In the genomic region with DNA sequence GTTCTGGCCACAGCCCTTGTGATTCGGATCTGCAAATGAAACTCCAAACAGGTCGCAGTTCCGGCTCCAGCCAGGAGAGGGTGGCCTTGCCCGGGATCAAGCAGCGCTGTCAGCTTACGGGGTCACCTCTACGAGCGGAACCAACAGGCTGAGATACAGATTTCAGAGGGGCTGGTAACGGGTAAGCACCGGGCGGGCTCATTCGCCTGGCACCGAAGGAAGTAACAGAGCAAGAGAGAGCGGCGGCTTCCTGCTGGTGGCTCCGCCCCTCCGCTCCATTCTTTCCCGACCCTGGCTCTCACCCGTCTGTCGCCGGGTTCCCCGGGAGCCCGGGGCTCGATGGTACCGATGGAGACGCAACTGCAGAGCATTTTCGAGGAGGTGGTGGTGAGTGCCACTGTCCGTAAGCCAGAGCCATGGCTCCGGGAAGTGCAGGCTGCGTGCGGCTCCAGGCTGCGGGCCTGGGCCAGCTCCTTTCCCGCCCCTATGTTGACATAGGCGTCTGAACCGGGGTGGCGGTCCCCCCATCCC, we compare ENCODE assay signal across 8 mouse cellular contexts. TPM values are rescaled to one million over a fixed set of nuclear protein-coding genes. Genes with fewer than 3 reads are reported as not detected.
DNase-seq lines count a peak whose midpoint lies in the region; ATAC-seq and TF ChIP-seq lines count a peak whose summit lies in the region.

TSS of gene Med23 (plus strand) at position 227 of the 531 bp plus-strand sequence.

- H3K4me3 ChIP-seq in hindbrain, embryonic 10.5 days: peak within 1 kb of the TSS; percentile 90
- peak within 1 kb of the TSS; percentile 86 for H3K4me3 ChIP-seq in lung, postnatal 0 days (ENCODE audit: low read depth, low read length)

- 0 out of 2 replicates have a peak, but pooled peaks have one; percentile 17 for TF ChIP-seq EP300 in lung, postnatal 0 days (IDR thresholded peaks at IDR 0.05)

- WGBS in hindbrain, embryonic 10.5 days: under 1% methylated on average over 36 of the region's 36 CpGs
- under 1% methylated on average over 36 of the region's 36 CpGs for WGBS in lung, postnatal 0 days

- H3K36me3 ChIP-seq in hindbrain, embryonic 10.5 days: peaks cover 39% of the 10 kb centered on the region
- peaks cover 8% of the 10 kb centered on the region; the same call in 1 of the 2 replicates for H3K36me3 ChIP-seq in lung, postnatal 0 days (ENCODE audit: insufficient read depth, low read length)

- peak; percentile 100 for ATAC-seq in frontal cortex, adult (ENCODE audit: low TSS enrichment)
- peak; percentile 100 for ATAC-seq in lung, postnatal 0 days

- H3K9me3 ChIP-seq in hindbrain, embryonic 10.5 days: no peaks in the 10 kb centered on the region
- no peaks in the 10 kb centered on the region for H3K9me3 ChIP-seq in lung, postnatal 0 days (ENCODE audit: low read length)

- peak; percentile 97 for TF ChIP-seq CTCF in lung, postnatal 0 days (IDR thresholded peaks at IDR 0.05)

- peak within 1 kb of the TSS; percentile 84 for H3K9ac ChIP-seq in lung, postnatal 0 days (replicated peaks; ENCODE audit: low read depth)

- H3K4me1 ChIP-seq in hindbrain, embryonic 10.5 days (replicated peaks): peaks cover 4% of the 10 kb centered on the region; the same call in 1 of the 2 replicates
- no peaks in the 10 kb centered on the region for H3K4me1 ChIP-seq in lung, postnatal 0 days (ENCODE audit: insufficient read depth, low read depth, low read length)

- no peaks in the 10 kb centered on the region for H3K27me3 ChIP-seq in hindbrain, embryonic 10.5 days (ENCODE audit: insufficient read depth, poor library complexity, severe bottlenecking)
- H3K27me3 ChIP-seq in lung, postnatal 0 days (replicated peaks; ENCODE audit: insufficient read depth, low read length): no peaks in the 10 kb centered on the region

- H3K27ac ChIP-seq in hindbrain, embryonic 10.5 days: peak within 1 kb of the TSS; percentile 88
- H3K27ac ChIP-seq in lung, postnatal 0 days (ENCODE audit: low read length): 0 out of 2 replicates have a peak within 1 kb of the TSS, but pooled peaks have one; percentile 54

- peak within 1 kb of the TSS; percentile 72 for H3K4me2 ChIP-seq in lung, postnatal 0 days (replicated peaks; ENCODE audit: low read depth, low read length)

- peak; percentile 100 for DNase-seq in MN1 (ENCODE audit: low spot score)
- DNase-seq in cerebellum, adult 9-10 months: peak; percentile 99
- DNase-seq in hindbrain, embryonic 10.5 days (ENCODE audit: low spot score): peak; percentile 98
- DNase-seq in layer of hippocampus, adult 9-11 months: peak; percentile 97
- DNase-seq in lung, postnatal 0 days (ENCODE audit: low spot score): peak; percentile 97
- peak; percentile 99 for DNase-seq in ovary, postnatal 14 days (ENCODE audit: low spot score)
- DNase-seq in thymus, postnatal 14 days: peak; percentile 96

RNA-seq across cellular contexts. Expression of gene Med23, which starts in this region (rescaled TPM):
- 23.4 and 26.7 TPM in 2 replicates for polyA plus RNA-seq in hindbrain, embryonic 10.5 days (2016; fragmentation: Nextera tagmentation; extraction: Ambion mirVana)
- polyA plus RNA-seq in lung, postnatal 0 days (2015; fragmentation: Nextera tagmentation; extraction: Ambion mirVana): 7.4 and 9.7 TPM in 2 replicates

Comparison
In these comparisons a context has a peak if more than half of its experiments do, and no peak if none do; other contexts are left out.
1. Peak in every context shown above with its lines: DNase-seq, ATAC-seq, H3K4me3 ChIP-seq and H3K27ac ChIP-seq.